ENCODE assay signal across 22 mouse cellular contexts in the genomic region with DNA sequence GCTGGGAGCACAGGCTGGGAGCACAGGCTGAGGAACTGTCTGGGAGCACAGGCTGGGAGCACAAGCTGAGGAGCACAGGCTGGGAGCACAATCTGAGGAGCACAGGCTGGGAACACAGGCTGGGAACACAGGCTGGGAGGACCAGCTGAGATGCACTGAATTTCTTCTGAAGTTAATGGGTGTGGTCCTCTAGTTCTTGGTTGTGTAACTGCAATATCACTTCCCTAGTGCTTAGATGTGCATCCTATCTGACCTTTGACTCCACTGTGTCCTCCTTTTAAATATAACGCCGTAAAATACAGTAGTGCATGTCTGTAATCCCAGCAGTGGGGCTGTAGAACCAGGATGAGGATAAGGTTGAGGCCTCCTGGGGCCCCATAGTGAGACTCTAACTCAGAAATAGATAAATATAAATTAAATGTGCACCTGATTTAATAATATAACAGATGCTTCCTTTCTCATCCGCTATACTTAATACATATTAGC. TPM values are rescaled to one million over a fixed set of nuclear protein-coding genes. Genes with fewer than 3 reads are reported as not detected.
DNase-seq lines count a peak whose midpoint lies in the region; ATAC-seq and TF ChIP-seq lines count a peak whose summit lies in the region.
"Had no signal": no experiment of that assay in that cellular context is flagged by ENCODE, and none has a peak within 500 bp of the region (broad histone marks: within the 10 kb centered on the region; RNA-seq: fewer than 3 reads in every experiment).

No protein-coding gene starts in this region.

- H3K9me3 ChIP-seq in G1E (replicated peaks): no peaks in the 10 kb centered on the region
- no peaks in the 10 kb centered on the region for H3K9me3 ChIP-seq in megakaryocyte, embryonic 14.5 days
- H3K9me3 ChIP-seq: embryonic facial prominence, embryonic 12.5 days; embryonic facial prominence, embryonic 15.5 days; forebrain, embryonic 12.5 days; forebrain, embryonic 15.5 days; hindbrain, embryonic 12.5 days; hindbrain, embryonic 15.5 days had no signal

- H3K4me1 ChIP-seq in G1E (ENCODE audit: insufficient read depth, low read depth, low read length): peaks cover 12% of the 10 kb centered on the region
- H3K4me1 ChIP-seq in megakaryocyte, embryonic 14.5 days: peaks cover 24% of the 10 kb centered on the region
- H3K4me1 ChIP-seq: embryonic facial prominence, embryonic 12.5 days; embryonic facial prominence, embryonic 15.5 days; forebrain, embryonic 12.5 days; forebrain, embryonic 15.5 days; hindbrain, embryonic 12.5 days; hindbrain, embryonic 15.5 days had no signal

- peak overlapping the region; percentile 54; the same call in 1 of the 2 replicates for H3K4me3 ChIP-seq in G1E (ENCODE audit: low read depth, low read length)
- H3K4me3 ChIP-seq in megakaryocyte, embryonic 14.5 days (replicated peaks): peak overlapping the region; percentile 76
- H3K4me3 ChIP-seq: embryonic facial prominence, embryonic 12.5 days; embryonic facial prominence, embryonic 15.5 days; forebrain, embryonic 12.5 days; forebrain, embryonic 15.5 days; hindbrain, embryonic 12.5 days; hindbrain, embryonic 15.5 days had no signal

- peaks cover 12% of the 10 kb centered on the region for H3K36me3 ChIP-seq in G1E (replicated peaks)
- peaks cover 25% of the 10 kb centered on the region for H3K36me3 ChIP-seq in megakaryocyte, embryonic 14.5 days (replicated peaks; ENCODE audit: low read length)
- H3K36me3 ChIP-seq: embryonic facial prominence, embryonic 12.5 days; embryonic facial prominence, embryonic 15.5 days; forebrain, embryonic 12.5 days; forebrain, embryonic 15.5 days; hindbrain, embryonic 12.5 days; hindbrain, embryonic 15.5 days had no signal

- ATAC-seq in G1E (ENCODE audit: extremely low read depth, insufficient number of reproducible peaks, low FRiP score, poor library complexity, severe bottlenecking): no peak
- peak; percentile 42; the same call in 1 of the 2 replicates for ATAC-seq in common myeloid progenitor, adult 5-6 weeks (replicated peaks; ENCODE audit: low read depth, poor library complexity, severe bottlenecking)
- ATAC-seq in monocyte, adult 5-6 weeks (replicated peaks; ENCODE audit: insufficient number of reproducible peaks, low FRiP score, low TSS enrichment, poor library complexity, severe bottlenecking): peak; percentile 100
- ATAC-seq: activated CD4-positive, CD25-positive, alpha-beta regulatory T cell, adult 4 months; forebrain, embryonic 15.5 days had no signal

- DNase-seq in G1E (ENCODE audit: low spot score): no peak
- DNase-seq in kidney, postnatal 14 days: no peak
- no peak for DNase-seq in lung, adult 18-20 months
- no peak for DNase-seq in kidney, adult 9 months
- DNase-seq: adrenal gland, postnatal 10 days; adrenal gland, postnatal 36 days; B cell, adult 2 months; cerebellum, adult 18-20 months; cerebellum, adult 9-10 months; cerebellum, postnatal 14 days; gastrocnemius, postnatal 25 days had no signal

- TF ChIP-seq CTCF in G1E (IDR thresholded peaks at IDR 0.05; ENCODE audit: low read depth, low read length): no peak

- no peaks in the 10 kb centered on the region for H3K27me3 ChIP-seq in G1E (ENCODE audit: insufficient read depth, low read length)
- H3K27me3 ChIP-seq in megakaryocyte, embryonic 14.5 days (replicated peaks): no peaks in the 10 kb centered on the region
- H3K27me3 ChIP-seq: CH12.LX; embryonic facial prominence, embryonic 12.5 days; embryonic facial prominence, embryonic 15.5 days; forebrain, embryonic 12.5 days; forebrain, embryonic 15.5 days; hindbrain, embryonic 12.5 days; hindbrain, embryonic 15.5 days had no signal

RNA-seq across cellular contexts. Expression of a gene that starts 11.2 kb away (rescaled TPM):
- 292 and 317 TPM in 2 replicates for total RNA-seq in G1E (2014; fragmentation: Nextera tagmentation)
- 126 and 146 TPM in 2 replicates for total RNA-seq in G1E (2017)
- polyA plus RNA-seq in G1E (2012): 1,103 and 1,581 TPM in 2 replicates
- total RNA-seq in common myeloid progenitor, adult 5-6 weeks (2017): 40.5 and 132 TPM in 2 replicates
- polyA plus RNA-seq in megakaryocyte, embryonic 14.5 days (2012; ENCODE audit: insufficient read depth, low replicate concordance): 1,175 and 2,699 TPM in 2 replicates
- total RNA-seq in monocyte, adult 5-6 weeks (2017): 384 to 678 TPM (median 449 TPM) in 3 replicates
